Mouse (Mus musculus): ENCODE results near the gene Mras.
A peak's percentile ranks its signal among the peaks of the same experiment; 100 is the strongest.

Mras gene

DNA sequence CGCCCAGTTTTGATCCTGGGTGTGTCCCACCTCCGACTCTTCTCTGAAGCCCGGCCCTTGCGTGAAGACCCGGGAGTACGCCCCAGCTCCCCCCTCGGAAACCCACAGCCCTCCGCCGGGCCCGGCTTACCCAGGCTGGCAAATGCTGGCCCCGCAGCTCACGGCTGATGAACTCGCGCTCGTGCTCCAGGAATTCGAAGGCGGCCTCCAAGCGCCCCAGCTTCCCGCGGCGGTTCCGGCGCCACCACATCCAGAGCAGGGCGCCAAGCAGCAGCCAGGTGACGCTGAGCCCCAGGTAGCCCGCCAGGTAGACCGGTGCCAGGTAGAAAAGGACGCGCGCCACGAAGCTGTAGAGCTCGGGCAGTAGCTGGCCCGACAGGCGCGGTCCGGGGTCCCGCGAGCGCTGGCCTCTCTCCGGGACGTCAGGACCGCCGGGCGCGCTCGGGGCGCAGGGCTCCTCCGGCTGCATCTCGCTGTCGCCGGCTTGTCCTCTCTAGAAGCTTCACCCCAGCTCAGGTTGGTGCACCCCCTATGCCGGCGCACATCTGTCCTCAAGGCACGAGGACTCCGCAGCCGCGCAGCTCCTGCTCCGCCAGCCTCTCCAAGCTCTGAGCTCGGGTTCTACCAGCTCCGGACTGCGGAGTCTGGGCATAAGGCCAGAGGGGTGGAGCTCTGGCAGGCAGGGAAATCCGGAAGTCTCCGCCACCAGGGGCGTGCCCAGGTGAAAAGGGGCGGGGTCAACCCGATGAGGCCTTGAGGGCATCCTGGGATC, 79.1 kb downstream of the Mras start, which contains the start of gene Esyt3:
Gene Esyt3 (minus strand): TSS at position 637 of the 772 bp plus-strand sequence.
- DNase-seq (ENCODE audit: inconsistent ontology term), result peak; percentile 42

GRCm38 (mm10) chr9:99357561-99357920, 79.6 kb downstream of the Mras start:
- no peak for DNase-seq (ENCODE audit: inconsistent ontology term)

DNA sequence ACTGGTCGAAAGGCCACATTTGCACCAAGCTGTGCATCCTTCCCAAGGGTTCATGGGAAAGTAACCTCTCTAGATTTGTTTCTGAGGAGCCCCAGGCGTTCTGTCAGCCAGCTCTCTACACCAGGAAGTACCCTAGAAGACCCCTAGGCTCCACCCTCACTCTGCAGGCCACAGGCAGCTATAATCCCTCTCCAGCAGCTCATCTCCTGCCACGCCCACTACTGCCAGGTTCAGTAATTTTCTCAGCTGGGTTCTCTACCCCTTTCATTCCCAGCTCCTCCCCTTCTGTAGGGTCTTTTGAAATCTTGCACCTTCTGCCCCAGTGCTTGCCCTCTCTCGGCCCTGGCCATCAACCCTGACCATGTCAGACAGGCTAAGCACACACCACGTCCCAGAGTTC, 81.2 kb downstream of the Mras start:
- no peak for DNase-seq (ENCODE audit: inconsistent ontology term)

DNA sequence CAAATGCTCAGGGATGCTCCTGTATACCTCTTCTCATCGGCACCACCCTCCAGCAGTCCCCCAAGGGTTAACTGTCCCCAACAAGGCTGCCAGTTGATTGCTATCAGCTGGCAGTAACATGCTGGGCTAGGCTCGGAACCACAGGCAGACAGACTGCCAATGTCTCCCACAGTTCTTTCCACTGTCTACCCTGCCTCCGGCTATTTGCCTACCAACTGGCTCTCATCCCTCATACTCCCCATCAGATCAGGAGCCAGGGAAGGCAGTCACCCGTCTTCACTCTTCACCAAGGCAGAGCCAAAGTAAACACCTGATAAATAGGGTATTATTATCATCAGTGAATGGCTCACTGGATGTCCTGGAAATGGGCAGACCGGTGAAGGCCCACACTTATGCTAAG, 82.4 kb downstream of the Mras start:
- peak; percentile 79 for DNase-seq (ENCODE audit: inconsistent ontology term)

GRCm38 (mm10) chr9:99353390-99353789, 83.8 kb downstream of the Mras start:
- DNase-seq (ENCODE audit: inconsistent ontology term), result no peak

DNA sequence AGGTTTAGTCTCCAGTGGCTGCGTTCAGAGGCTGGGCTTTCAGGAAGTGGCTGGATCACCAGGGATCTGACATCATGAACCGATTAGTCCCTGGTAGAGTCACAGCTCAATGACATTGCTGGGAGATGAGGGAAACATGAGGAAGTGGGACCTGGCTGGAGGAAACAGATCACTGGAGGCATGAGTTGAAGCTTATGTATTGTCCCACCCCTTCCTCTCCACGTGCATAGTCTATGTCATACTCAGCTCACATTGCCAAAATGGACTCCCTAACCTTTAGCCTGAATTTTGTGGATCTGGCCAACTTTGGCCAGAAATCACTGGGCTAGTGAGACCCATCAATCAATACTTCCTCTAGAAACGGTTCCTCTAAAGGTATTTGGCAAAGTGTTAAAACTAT, 84.2 kb downstream of the Mras start:
- DNase-seq (ENCODE audit: inconsistent ontology term), result no peak

- peak; percentile 20 for DNase-seq (ENCODE audit: inconsistent ontology term)
These were observed 91.8 kb downstream of the Mras start for GRCm38 (mm10) chr9:99345351-99345792.

- DNase-seq (ENCODE audit: inconsistent ontology term), result no peak
These were observed 95.6 kb downstream of the Mras start for GRCm38 (mm10) chr9:99341600-99341999.

DNA sequence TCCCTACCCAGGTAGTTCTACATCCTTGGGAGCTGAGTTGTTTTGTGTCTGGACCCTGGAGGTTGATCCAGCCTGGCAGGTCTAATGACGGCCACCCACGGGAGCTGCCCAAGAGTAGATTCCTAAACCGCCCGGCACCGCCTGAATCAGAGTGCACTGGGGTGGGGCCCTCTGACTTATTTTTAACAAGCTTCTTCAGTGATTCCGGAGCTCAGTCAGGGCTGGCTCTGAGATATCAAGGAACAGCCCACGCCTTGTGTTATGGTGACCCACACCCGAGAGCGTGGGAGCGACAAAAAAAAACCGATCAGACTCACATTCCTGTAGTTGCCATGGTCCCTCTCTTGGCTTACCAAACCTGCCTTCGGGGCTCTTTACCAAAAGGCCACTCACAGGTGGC, 97.1 kb downstream of the Mras start:
- DNase-seq (ENCODE audit: inconsistent ontology term), result no peak

DNA sequence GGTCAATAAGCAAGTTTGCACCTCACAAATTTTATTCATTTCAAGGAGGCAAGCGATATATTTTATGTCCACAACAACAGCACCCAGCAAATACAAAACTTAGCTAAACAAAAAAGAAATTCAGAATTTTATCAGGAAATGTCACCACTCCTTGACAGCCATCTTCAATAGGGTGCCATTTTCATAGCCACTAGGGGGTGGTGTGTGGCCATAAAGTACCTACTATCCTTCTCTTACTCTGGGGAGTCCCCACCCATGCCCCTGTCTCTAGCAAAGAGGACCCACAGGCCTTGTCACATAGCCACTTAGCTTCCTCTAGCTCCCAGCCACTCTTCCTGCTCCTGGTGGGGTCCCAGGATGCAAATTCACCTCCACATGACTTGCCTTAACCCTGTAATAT, 98.0 kb downstream of the Mras start:
- DNase-seq (ENCODE audit: inconsistent ontology term), result no peak

GRCm38 (mm10) chr9:99338293-99338692, 98.9 kb downstream of the Mras start:
- DNase-seq (ENCODE audit: inconsistent ontology term), result no peak

DNA sequence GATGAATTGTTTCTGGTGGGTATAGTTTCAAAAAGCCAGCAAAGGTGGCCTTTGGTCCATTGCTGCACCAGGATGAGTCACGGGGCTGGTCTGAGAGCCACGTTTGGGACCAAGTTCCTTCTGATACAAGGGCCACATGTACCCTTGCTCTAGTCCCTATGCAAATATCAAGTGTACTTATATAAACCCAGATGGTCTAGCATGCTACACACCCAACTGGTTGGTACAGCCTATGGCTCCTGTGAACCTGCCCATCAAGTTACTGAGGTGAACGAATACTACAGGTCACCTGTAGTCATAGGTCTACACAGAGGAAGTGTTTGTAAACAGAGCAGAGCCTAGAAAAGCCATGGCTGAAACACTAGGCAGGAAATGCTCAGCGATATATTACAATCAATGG, 100.6 kb downstream of the Mras start:
- no peak for DNase-seq (ENCODE audit: inconsistent ontology term)
